Mouse (Mus musculus): Measurements from ENCODE around the gene Pdzph1. TPM values are rescaled to one million over a fixed set of nuclear protein-coding genes. Genes with fewer than 3 reads are reported as not detected.

The Pdzph1 gene
- not detected for polyA plus RNA-seq (2017; shearing (Covaris generic))

GRCm38 (mm10) chr17:58991275-58991674 lies at the start of gene Pdzph1:
Pdzph1 (minus strand) TSS chr17:58991375.
- ATAC-seq, result no peak

- no peak for ATAC-seq
These were observed 48.6 kb upstream of the Pdzph1 start for GRCm38 (mm10) chr17:59039754-59040153.

GRCm38 (mm10) chr17:59033445-59033844 lies 42.3 kb upstream of the Pdzph1 start:
- ATAC-seq, result no peak

- no peak for ATAC-seq
These were observed 35.2 kb upstream of the Pdzph1 start for GRCm38 (mm10) chr17:59026336-59026735.

GRCm38 (mm10) chr17:59024502-59024901 lies 33.3 kb upstream of the Pdzph1 start:
- ATAC-seq, result no peak

- ATAC-seq, result no peak
These were observed 32.8 kb upstream of the Pdzph1 start for GRCm38 (mm10) chr17:59023971-59024370.

- no peak for ATAC-seq
These were observed 27.5 kb upstream of the Pdzph1 start for GRCm38 (mm10) chr17:59018666-59019065.

GRCm38 (mm10) chr17:59013091-59013459 lies 21.9 kb upstream of the Pdzph1 start, which contains the start of gene Nudt12:
Nudt12 (minus strand) TSS chr17:59013372.
- peak; percentile 32 for ATAC-seq

- ATAC-seq, result no peak
These were observed 21.4 kb upstream of the Pdzph1 start for GRCm38 (mm10) chr17:59012421-59013090.

- ATAC-seq, result no peak
These were observed 20.6 kb upstream of the Pdzph1 start for GRCm38 (mm10) chr17:59011546-59012307.

GRCm38 (mm10) chr17:58973237-58973636 lies 17.9 kb downstream of the Pdzph1 start:
- no peak for ATAC-seq

- ATAC-seq, result no peak
These were observed 31.3 kb downstream of the Pdzph1 start for GRCm38 (mm10) chr17:58959905-58960304.

- no peak for ATAC-seq
These were observed 34.1 kb downstream of the Pdzph1 start for GRCm38 (mm10) chr17:58957055-58957454.

- no peak for ATAC-seq
These were observed 48.0 kb downstream of the Pdzph1 start for GRCm38 (mm10) chr17:58943015-58943822.

GRCm38 (mm10) chr17:58938598-58938997 lies 52.6 kb downstream of the Pdzph1 start:
- ATAC-seq, result no peak

GRCm38 (mm10) chr17:58937533-58937932 lies 53.6 kb downstream of the Pdzph1 start:
- no peak for ATAC-seq

- ATAC-seq, result no peak
These were observed 58.2 kb downstream of the Pdzph1 start for GRCm38 (mm10) chr17:58932983-58933280.

GRCm38 (mm10) chr17:58932279-58932982 lies 58.7 kb downstream of the Pdzph1 start:
- ATAC-seq, result no peak

- ATAC-seq, result no peak
These were observed 66.2 kb downstream of the Pdzph1 start for GRCm38 (mm10) chr17:58924754-58925546.

GRCm38 (mm10) chr17:58923901-58924476 lies 67.2 kb downstream of the Pdzph1 start:
- ATAC-seq, result no peak

- no peak for ATAC-seq
These were observed 67.8 kb downstream of the Pdzph1 start for GRCm38 (mm10) chr17:58923316-58923866.

Data from CD4-positive, CD25-positive, alpha-beta regulatory T cell, adult 4 months (primary cell).